Mouse (Mus musculus) embryonic facial prominence, embryonic 13.5 days (tissue): ENCODE measurements around the gene Smpd3. TPM values are rescaled to one million over a fixed set of nuclear protein-coding genes. Genes with fewer than 3 reads are reported as not detected.

Experiments
- ATAC-seq: fragments of 200-750 bp; cut with Nextera tagmentation; 2 replicates; pipeline ENCODE4 v1.8.0; 2017; ENCODE audit warnings: low read depth; ENCODE audit not compliant: insufficient number of reproducible peaks, insufficient read depth, low FRiP score, low TSS enrichment
- H3K27ac ChIP-seq: fragments of 300-500 bp; sonication (generic); 2 replicates; pipeline ENCODE4 v1.5.1; 2015; ENCODE audit warnings: moderate library complexity, mild to moderate bottlenecking, inconsistent platforms
- H3K27me3 ChIP-seq: fragments of 300-500 bp; sonication (generic); 2 replicates; pipeline ENCODE4 v1.6.1; 2015; ENCODE audit warnings: mild to moderate bottlenecking, inconsistent platforms
- H3K36me3 ChIP-seq: fragments of 300-500 bp; sonication (generic); 2 replicates; pipeline ENCODE4 v1.6.1; 2015; ENCODE audit warnings: mild to moderate bottlenecking, inconsistent platforms
- H3K4me1 ChIP-seq: fragments of 300-500 bp; sonication (generic); 2 replicates; pipeline ENCODE4 v1.6.1; 2015; ENCODE audit warnings: inconsistent platforms
- H3K4me2 ChIP-seq: fragments of 300-500 bp; sonication (generic); 2 replicates; pipeline ENCODE4 v1.6.1; 2015; ENCODE audit warnings: moderate library complexity, mild to moderate bottlenecking, inconsistent platforms
- H3K4me3 ChIP-seq: fragments of 300-500 bp; sonication (generic); 2 replicates; pipeline ENCODE4 v1.5.1; 2015; ENCODE audit warnings: mild to moderate bottlenecking, inconsistent platforms
- H3K9ac ChIP-seq: fragments of 300-500 bp; sonication (generic); 2 replicates; pipeline ENCODE4 v1.6.1; 2015; ENCODE audit warnings: mild to moderate bottlenecking, inconsistent platforms
- H3K9me3 ChIP-seq: fragments of 300-500 bp; sonication (generic); 2 replicates; pipeline ENCODE4 v1.6.1; 2016; ENCODE audit warnings: inconsistent platforms
- WGBS: fragments of 180-500 bp; shearing (Covaris S2); methylation state at CpG from one replicate; pipeline ENCODE4 v1.1.7; 2015; ENCODE audit warnings: mixed read lengths; 5-methylcytosine and 5-hydroxymethylcytosine counted together
- polyA plus RNA-seq: library from polyadenylated mRNA; unstranded; fragments of >200 nt; fragmentation: Nextera tagmentation; extraction: Ambion mirVana; gene quantifications from 2 replicates; pipeline ENCODE4 v1.2.1, GENCODE M21; 2015

The Smpd3 gene
- 13.0 and 19.5 TPM in 2 replicates for polyA plus RNA-seq

DNA sequence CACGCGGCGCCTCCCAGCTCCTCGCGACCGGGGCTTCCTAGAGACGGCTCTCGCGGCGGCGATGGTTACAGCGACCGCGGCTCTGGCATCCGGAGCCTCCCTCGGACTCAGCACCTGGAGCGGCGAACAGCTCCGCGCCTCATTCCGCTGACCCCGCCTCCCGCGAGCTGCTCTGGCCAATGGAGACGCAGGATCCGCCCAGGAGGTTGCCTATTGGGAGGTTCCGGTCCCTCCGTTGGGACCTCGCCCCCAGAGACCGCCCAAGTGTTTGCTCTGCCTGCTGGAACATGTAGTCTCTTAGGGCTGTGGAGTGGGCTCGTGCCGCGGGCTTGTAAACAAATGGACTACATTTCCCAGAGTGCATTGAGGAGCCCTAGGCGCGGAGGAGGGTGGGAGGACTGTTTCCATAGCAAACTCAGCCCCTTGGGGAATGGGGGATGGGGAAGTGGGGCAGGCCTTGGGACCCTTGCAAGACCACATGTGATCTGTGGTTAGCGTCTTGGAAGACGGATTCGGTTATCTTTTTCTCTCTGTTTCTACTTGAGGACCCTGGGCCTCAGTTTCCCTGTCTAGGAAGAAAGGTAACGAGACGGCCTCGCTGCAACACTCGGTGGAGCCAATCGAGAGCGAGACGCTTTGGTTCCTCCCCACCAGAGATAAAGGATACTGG, at the start of gene Smpd3:
Gene Smpd3, minus strand, starts transcription at position 137 of the 670 bp plus-strand sequence.
- H3K9ac ChIP-seq, result peak within 1 kb of the TSS; percentile 60
- peak within 1 kb of the TSS; percentile 64 for H3K4me2 ChIP-seq
- peak within 1 kb of the TSS; percentile 48 for H3K4me3 ChIP-seq
- WGBS, result under 1% methylated on average over 43 of the region's 45 CpGs
- peaks cover 39% of the 10 kb centered on the region for H3K27me3 ChIP-seq
- H3K27ac ChIP-seq, result no peak within 1 kb of the TSS
- no peaks in the 10 kb centered on the region for H3K9me3 ChIP-seq
- H3K36me3 ChIP-seq, result no peaks in the 10 kb centered on the region
- H3K4me1 ChIP-seq, result peaks cover 19% of the 10 kb centered on the region; the same call in 1 of the 2 replicates
- peak; percentile 100 for ATAC-seq

DNA sequence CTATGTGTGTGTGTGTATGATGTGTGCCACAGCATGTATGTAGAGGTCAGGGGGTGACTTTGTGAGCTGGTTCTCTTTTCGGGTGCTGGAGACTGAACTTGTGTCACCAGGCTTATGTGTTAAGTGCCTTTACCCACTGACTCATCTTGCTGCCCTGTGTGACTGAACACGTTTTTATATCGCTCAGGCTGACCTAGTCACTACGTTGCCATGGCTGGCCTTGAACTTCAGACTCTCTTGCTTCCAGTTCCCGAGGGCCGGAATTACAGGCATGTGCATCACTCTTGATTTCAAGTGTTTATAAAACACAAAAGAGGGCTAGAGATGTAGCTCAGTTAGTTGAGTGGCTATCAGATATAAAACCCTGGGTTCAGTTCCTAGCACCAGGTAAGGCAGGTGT, 43.2 kb upstream of the Smpd3 start:
- ATAC-seq, result no peak
- H3K27ac ChIP-seq, result no peak overlapping the region
- no peak overlapping the region for H3K9ac ChIP-seq
- no peak overlapping the region for H3K4me2 ChIP-seq
- no peaks in the 10 kb centered on the region for H3K36me3 ChIP-seq
- no peak overlapping the region for H3K4me3 ChIP-seq
- H3K9me3 ChIP-seq, result no peaks in the 10 kb centered on the region
- no peaks in the 10 kb centered on the region for H3K27me3 ChIP-seq
- peaks cover 28% of the 10 kb centered on the region for H3K4me1 ChIP-seq
- WGBS, result 83% methylated on average over 6 of the region's 6 CpGs

DNA sequence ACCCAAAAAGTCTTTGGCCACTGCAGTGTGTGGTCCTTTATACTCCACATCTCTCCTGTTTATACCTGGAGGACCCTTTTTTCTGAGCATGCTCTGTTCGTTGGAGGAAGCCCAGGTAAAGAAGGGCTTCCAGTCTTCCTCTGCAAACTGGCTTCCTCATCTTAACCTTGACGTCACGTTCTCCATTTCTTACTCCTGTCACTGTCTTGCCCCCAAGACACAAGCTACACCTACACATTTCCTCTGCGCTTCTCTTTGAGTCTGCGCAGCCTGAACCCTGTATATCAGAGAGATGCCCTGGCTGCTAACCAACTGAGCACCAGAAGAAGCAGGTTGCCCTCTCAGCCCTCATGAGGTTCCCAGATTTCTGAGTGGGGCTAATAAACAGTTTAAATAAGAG, 41.6 kb upstream of the Smpd3 start:
- H3K4me2 ChIP-seq, result no peak overlapping the region
- WGBS, result 87% methylated on average over 5 of the region's 5 CpGs
- H3K9me3 ChIP-seq, result no peaks in the 10 kb centered on the region
- H3K4me3 ChIP-seq, result no peak overlapping the region
- H3K9ac ChIP-seq, result no peak overlapping the region
- no peaks in the 10 kb centered on the region for H3K36me3 ChIP-seq
- ATAC-seq, result no peak
- H3K4me1 ChIP-seq, result peaks cover 29% of the 10 kb centered on the region
- H3K27ac ChIP-seq, result no peak overlapping the region
- H3K27me3 ChIP-seq, result no peaks in the 10 kb centered on the region

DNA sequence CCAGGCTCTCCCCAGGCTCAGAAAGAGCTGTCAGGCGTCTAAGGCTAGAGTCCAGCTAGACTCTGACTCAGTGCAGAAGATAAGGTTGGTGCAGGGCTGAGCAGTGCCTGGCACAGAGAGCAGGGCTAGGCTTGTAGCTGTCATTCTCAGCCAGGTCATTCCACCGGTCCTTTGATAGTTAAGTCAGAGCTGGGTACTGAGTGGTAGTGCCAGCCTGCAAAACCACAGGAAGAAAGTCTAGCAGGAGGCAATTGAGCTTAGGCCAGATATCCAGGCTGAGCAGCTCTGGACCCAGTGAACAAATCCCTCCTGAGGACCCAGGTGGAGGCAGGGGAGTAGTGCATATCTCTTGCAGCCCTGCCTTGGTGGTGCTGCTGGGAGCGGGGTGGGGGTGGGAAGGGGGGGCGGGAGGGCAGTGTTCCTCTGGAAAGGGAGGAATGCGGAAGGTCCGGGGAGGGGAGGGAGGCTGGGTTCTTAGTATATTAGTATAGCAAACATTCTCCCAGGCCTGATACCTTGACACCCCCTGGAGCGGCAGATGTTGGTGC, 40.8 kb upstream of the Smpd3 start:
- Histone ChIP-seq H3K27ac (no peak overlapping the region), H3K4me2 (no peak overlapping the region), H3K27me3 (no peaks in the 10 kb centered on the region), H3K9me3 (no peaks in the 10 kb centered on the region), H3K4me1 (peaks cover 29% of the 10 kb centered on the region), H3K4me3 (no peak overlapping the region), H3K36me3 (no peaks in the 10 kb centered on the region), H3K9ac (no peak overlapping the region)
- 53% methylated on average over 6 of the region's 7 CpGs for WGBS
- ATAC-seq, result no peak

DNA sequence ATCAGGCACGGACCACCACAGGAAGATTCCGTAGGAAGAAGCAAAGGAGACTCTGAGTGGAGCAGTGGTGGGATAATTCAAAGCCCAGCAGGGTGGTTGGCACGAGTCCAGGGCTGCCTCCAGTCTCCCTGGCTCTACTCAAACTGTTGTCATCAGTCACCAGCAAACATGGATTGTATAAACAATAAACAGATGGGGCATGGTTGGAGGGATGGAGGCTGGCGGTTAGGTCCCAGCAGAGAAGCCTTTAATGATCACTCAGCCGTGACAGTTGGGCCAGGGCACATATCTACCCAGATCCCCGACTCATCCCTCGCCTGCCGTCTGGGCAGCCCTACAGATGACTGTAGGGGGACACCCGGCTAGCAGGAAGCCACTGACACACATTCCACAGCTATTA, 39.1 kb upstream of the Smpd3 start:
- Histone ChIP-seq H3K9ac (no peak overlapping the region), H3K4me1 (peaks cover 23% of the 10 kb centered on the region), H3K4me2 (no peak overlapping the region), H3K9me3 (no peaks in the 10 kb centered on the region), H3K27me3 (no peaks in the 10 kb centered on the region), H3K27ac (no peak overlapping the region), H3K4me3 (no peak overlapping the region), H3K36me3 (no peaks in the 10 kb centered on the region)
- ATAC-seq, result no peak; the same call in 1 of the 2 replicates
- WGBS, result 19% methylated on average over 9 of the region's 9 CpGs

DNA sequence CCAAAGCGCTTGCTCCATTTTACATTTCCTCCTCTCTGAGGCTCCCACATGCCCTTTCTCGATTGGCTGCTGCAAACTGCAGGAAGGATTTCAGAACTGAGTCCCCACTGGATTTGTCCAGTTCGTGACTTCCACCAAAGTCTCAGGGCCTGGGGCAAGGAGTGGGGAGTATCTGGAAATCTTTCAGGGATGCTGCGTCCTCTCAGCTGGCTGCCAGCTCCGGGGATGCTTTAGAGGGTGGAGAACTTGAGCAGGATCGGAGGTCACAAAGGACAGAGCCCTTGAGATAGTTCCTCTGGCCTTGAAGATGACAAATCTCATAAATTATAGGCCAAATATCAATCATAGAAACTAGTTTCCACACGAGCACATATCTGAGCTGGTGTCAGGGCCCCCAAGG, 38.2 kb upstream of the Smpd3 start:
- H3K27me3 ChIP-seq, result no peaks in the 10 kb centered on the region
- H3K4me1 ChIP-seq, result peaks cover 23% of the 10 kb centered on the region
- ATAC-seq, result no peak
- H3K9ac ChIP-seq, result no peak overlapping the region
- no peak overlapping the region for H3K4me2 ChIP-seq
- no peak overlapping the region for H3K4me3 ChIP-seq
- no peaks in the 10 kb centered on the region for H3K9me3 ChIP-seq
- H3K36me3 ChIP-seq, result no peaks in the 10 kb centered on the region
- WGBS, result 62% methylated on average over 7 of the region's 7 CpGs
- no peak overlapping the region for H3K27ac ChIP-seq

DNA sequence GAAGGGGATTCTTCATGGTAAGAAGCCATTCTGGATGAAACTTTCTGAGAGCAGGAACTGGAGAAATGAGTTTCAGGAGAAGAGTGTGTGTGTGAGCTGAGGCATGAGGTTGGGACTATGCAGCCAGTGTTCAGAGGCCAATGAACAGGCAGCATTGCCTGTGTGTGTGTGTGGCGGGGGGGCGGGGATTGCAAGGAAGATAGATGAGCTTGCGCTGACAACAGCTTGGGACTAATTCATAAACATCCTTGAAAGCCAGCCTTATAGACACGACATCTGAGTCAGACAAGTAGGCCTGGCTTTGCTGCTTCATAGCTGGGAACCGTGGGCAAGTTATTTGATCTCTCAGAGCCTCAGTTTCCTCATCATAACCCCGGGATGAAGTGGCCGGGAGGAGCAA, 31.3 kb upstream of the Smpd3 start:
- ATAC-seq, result no peak
- Histone ChIP-seq H3K36me3 (no peaks in the 10 kb centered on the region), H3K4me2 (no peak overlapping the region), H3K27me3 (no peaks in the 10 kb centered on the region), H3K27ac (no peak overlapping the region), H3K4me1 (no peaks in the 10 kb centered on the region), H3K4me3 (no peak overlapping the region), H3K9ac (no peak overlapping the region), H3K9me3 (no peaks in the 10 kb centered on the region)
- WGBS, result 83% methylated on average over 7 of the region's 7 CpGs

DNA sequence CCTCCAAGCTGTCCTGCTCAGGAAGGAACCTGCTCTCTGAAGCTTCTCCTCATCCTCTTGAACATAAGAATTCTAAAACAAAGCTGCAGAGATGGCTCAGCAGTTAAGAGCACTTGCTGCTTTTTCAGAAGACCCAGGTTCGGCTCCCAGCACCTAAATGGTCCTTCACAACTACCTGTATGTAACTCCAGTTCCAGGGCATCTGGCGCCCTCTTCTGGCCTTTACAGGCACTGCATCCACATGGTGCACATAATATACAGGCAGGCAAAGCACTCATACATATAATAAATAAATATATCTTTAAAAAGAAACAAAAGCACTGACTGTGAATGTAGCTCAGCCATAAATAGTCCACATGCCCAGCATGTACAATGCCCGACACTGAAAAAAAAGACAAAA, 30.7 kb upstream of the Smpd3 start:
- Histone ChIP-seq H3K4me3 (no peak overlapping the region), H3K4me2 (no peak overlapping the region), H3K27ac (no peak overlapping the region), H3K9me3 (no peaks in the 10 kb centered on the region), H3K9ac (no peak overlapping the region), H3K27me3 (no peaks in the 10 kb centered on the region), H3K4me1 (no peaks in the 10 kb centered on the region), H3K36me3 (no peaks in the 10 kb centered on the region)
- no peak for ATAC-seq
- 66% methylated on average over 3 of the region's 3 CpGs for WGBS

DNA sequence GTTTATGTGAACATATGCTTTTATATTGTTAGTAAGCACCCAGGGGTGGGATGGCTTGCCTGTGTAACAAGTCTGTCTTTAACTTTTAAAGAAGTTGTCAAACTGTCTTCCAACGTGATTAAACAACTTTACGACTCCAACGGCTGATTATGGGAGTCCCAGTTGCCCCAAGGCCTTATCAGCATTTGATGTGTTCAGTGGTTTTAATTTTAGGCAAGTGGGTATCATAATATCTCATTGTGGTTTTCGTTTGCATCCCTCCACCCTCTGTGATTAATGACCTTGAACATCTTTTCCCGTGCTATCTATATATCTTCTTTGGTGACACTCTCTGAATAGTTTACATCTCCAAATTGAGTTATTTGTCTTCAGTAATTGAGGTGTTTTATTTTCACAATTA, 27.0 kb upstream of the Smpd3 start:
- Histone ChIP-seq H3K27me3 (no peaks in the 10 kb centered on the region), H3K4me2 (no peak overlapping the region), H3K36me3 (no peaks in the 10 kb centered on the region), H3K9me3 (no peaks in the 10 kb centered on the region), H3K4me1 (no peaks in the 10 kb centered on the region), H3K27ac (no peak overlapping the region), H3K4me3 (no peak overlapping the region), H3K9ac (no peak overlapping the region)
- ATAC-seq, result no peak
- 72% methylated on average over 5 of the region's 5 CpGs for WGBS

DNA sequence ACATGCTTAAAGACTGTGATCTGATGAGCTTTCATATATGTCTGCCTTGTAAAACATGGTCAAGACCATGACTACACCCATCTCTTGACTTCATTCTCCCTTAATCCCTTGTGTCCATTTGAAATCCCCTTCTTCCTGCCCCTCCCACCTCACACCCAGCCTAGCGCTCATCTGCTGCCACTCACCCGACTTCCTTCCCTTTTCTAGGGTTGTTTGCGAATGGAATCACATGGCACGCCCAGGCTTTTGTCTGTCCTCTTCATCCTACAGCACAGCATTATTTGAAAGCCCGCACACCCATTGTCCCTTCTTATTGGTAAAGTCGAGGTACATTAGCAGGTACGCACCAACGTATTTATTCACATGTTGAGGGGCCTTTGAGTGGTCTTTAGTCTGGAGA, 26.5 kb upstream of the Smpd3 start:
- Histone ChIP-seq H3K27me3 (no peaks in the 10 kb centered on the region), H3K9ac (no peak overlapping the region), H3K27ac (no peak overlapping the region), H3K36me3 (no peaks in the 10 kb centered on the region), H3K4me1 (no peaks in the 10 kb centered on the region), H3K4me3 (no peak overlapping the region), H3K9me3 (no peaks in the 10 kb centered on the region), H3K4me2 (no peak overlapping the region)
- 78% methylated on average over 8 of the region's 8 CpGs for WGBS
- no peak for ATAC-seq

DNA sequence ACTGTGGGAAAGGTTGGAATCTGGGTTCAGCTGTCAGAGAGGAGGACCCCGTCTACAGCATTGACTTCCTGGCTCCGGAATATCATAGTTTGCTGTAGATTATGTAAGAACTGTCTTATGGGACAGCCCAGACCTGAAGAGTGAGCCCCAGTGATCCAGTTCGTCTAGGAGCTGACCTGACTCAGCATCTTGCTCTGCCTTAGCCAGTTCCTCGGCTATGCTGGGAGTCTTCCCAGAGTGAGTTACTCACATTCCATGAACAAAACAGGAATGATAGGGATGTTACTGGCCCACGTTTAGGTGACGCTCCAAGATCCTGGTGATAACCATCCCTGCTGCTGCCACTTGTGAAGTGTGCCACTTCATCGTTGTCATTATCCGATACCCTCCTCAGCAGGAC, 25.5 kb upstream of the Smpd3 start:
- Histone ChIP-seq H3K36me3 (no peaks in the 10 kb centered on the region), H3K9me3 (no peaks in the 10 kb centered on the region), H3K27me3 (no peaks in the 10 kb centered on the region), H3K4me3 (no peak overlapping the region), H3K27ac (no peak overlapping the region), H3K4me2 (no peak overlapping the region), H3K4me1 (no peaks in the 10 kb centered on the region), H3K9ac (no peak overlapping the region)
- ATAC-seq, result no peak
- WGBS, result 80% methylated on average over 8 of the region's 8 CpGs

DNA sequence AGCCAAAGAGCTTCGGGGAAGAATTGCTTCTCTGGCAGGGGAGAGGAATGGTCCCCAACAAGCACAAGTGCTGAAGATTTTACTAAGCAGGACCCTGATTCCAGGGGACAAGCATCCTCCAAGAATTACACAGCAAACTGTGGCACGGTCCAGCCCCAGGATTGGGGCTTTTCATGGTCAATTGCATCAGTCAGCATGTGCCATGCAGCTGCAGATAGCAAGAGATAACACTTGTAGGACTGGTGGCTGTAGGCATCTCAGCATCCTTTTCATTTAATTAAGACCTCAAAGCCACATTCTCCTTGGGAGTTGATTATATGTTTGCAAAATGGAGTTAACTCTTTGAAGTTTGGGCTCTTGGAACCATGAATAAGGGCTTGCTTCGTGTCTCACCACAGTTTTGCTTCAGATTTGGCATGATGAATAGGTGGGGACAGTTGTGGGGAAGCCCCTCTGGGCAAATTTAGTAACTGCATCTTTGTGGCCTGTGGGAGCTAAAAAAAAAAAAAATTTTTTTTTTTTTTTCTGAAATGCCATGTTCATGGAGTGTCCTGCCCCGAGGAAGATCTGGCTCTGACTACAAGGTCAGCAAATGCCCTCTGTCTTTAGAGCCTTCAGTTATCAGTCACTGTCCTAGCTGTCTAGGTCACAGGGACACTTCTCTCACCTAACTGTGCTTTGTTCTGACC, 22.0 kb upstream of the Smpd3 start:
- no peak overlapping the region for H3K9ac ChIP-seq
- no peaks in the 10 kb centered on the region for H3K36me3 ChIP-seq
- H3K4me2 ChIP-seq, result no peak overlapping the region
- no peaks in the 10 kb centered on the region for H3K4me1 ChIP-seq
- no peak overlapping the region for H3K27ac ChIP-seq
- H3K27me3 ChIP-seq, result no peaks in the 10 kb centered on the region
- no peak overlapping the region for H3K4me3 ChIP-seq
- no peaks in the 10 kb centered on the region for H3K9me3 ChIP-seq
- WGBS, result 65% methylated on average over 4 of the region's 4 CpGs
- ATAC-seq, result no peak
